Mouse (Mus musculus) megakaryocyte, embryonic 14.5 days (primary cell): ENCODE data around the gene Thg1l. TPM values are rescaled to one million over a fixed set of nuclear protein-coding genes. Genes with fewer than 3 reads are reported as not detected.

Experiments
- H3K27me3 ChIP-seq: replicated peaks from 2 replicates; pipeline ENCODE3; 2012; ENCODE audit warnings: inconsistent platforms
- H3K36me3 ChIP-seq: replicated peaks from 2 replicates; pipeline ENCODE3; 2012; ENCODE audit warnings: low read length, inconsistent platforms, mixed read lengths
- H3K4me1 ChIP-seq: 2 replicates; pipeline ENCODE4 v1.6.1; 2012; ENCODE audit warnings: inconsistent platforms
- H3K4me3 ChIP-seq: replicated peaks from 2 replicates; pipeline ENCODE3; 2012; ENCODE audit warnings: moderate library complexity, mild to moderate bottlenecking, inconsistent platforms
- H3K9me3 ChIP-seq: 2 replicates; pipeline ENCODE4 v1.6.1; 2012; ENCODE audit warnings: inconsistent platforms
- FLI1 ChIP-seq: IDR thresholded peaks from 2 replicates; pipeline ENCODE4 v1.6.1; 2012; ENCODE audit warnings: low read length, inconsistent platforms, mixed read lengths
- GATA1 ChIP-seq: IDR thresholded peaks from 3 replicates; pipeline ENCODE4 v1.6.1; 2012; ENCODE audit warnings: mixed read lengths, low read length, inconsistent platforms, borderline replicate concordance
- polyA plus RNA-seq: library from polyadenylated mRNA; stranded (reverse); fragments of >175 nt; gene quantifications from 2 replicates; pipeline ENCODE4 v1.2.3, GENCODE M21; 2012; ENCODE audit warnings: low replicate concordance; ENCODE audit not compliant: insufficient read depth

The Thg1l gene
- polyA plus RNA-seq, 1 experiment = 4.1 TPM

- no peak overlapping the region for H3K4me3 ChIP-seq
Measured at GRCm38 (mm10) chr11:45966896-45967295, 11.6 kb upstream of the Thg1l start.

GRCm38 (mm10) chr11:45960003-45960402 is 4.7 kb upstream of the Thg1l start:
- H3K36me3 ChIP-seq = no peaks in the 10 kb centered on the region
- peaks cover 6% of the 10 kb centered on the region for H3K27me3 ChIP-seq
- H3K9me3 ChIP-seq = peaks cover 10% of the 10 kb centered on the region
- TF ChIP-seq GATA1 (no peak), FLI1 (no peak)
- H3K4me3 ChIP-seq = no peak overlapping the region
- peaks cover 6% of the 10 kb centered on the region; the same call in 1 of the 2 replicates for H3K4me1 ChIP-seq

More at GRCm38 (mm10) chr11:45966896-45967295, 11.6 kb upstream of the Thg1l start:
- Histone ChIP-seq H3K27me3 (peaks cover 12% of the 10 kb centered on the region), H3K4me1 (no peaks in the 10 kb centered on the region), H3K36me3 (no peaks in the 10 kb centered on the region), H3K9me3 (peaks cover 10% of the 10 kb centered on the region)
- TF ChIP-seq FLI1 = no peak
- no peak for TF ChIP-seq GATA1

GRCm38 (mm10) chr11:45959598-45959997 is 4.3 kb upstream of the Thg1l start:
- TF ChIP-seq FLI1 (no peak), GATA1 (no peak)

GRCm38 (mm10) chr11:45947491-45947890 is 7.8 kb downstream of the Thg1l start:
- TF ChIP-seq GATA1 (no peak), FLI1 (no peak)
- peaks cover 48% of the 10 kb centered on the region for H3K36me3 ChIP-seq
- H3K4me1 ChIP-seq = peaks cover 27% of the 10 kb centered on the region

More at GRCm38 (mm10) chr11:45959598-45959997, 4.3 kb upstream of the Thg1l start:
- peaks cover 8% of the 10 kb centered on the region; the same call in 1 of the 2 replicates for H3K4me1 ChIP-seq
- H3K36me3 ChIP-seq = no peaks in the 10 kb centered on the region
- no peak overlapping the region for H3K4me3 ChIP-seq
- peaks cover 6% of the 10 kb centered on the region for H3K27me3 ChIP-seq
- peaks cover 10% of the 10 kb centered on the region for H3K9me3 ChIP-seq

GRCm38 (mm10) chr11:45946796-45947195 is 8.5 kb downstream of the Thg1l start:
- peaks cover 44% of the 10 kb centered on the region for H3K36me3 ChIP-seq
- no peak overlapping the region for H3K4me3 ChIP-seq
- H3K27me3 ChIP-seq = no peaks in the 10 kb centered on the region
- TF ChIP-seq GATA1 (no peak), FLI1 (no peak)
- peaks cover 32% of the 10 kb centered on the region for H3K4me1 ChIP-seq
- no peaks in the 10 kb centered on the region for H3K9me3 ChIP-seq

More at GRCm38 (mm10) chr11:45947491-45947890, 7.8 kb downstream of the Thg1l start:
- Histone ChIP-seq H3K4me3 (no peak overlapping the region), H3K9me3 (no peaks in the 10 kb centered on the region), H3K27me3 (no peaks in the 10 kb centered on the region)

GRCm38 (mm10) chr11:45944643-45945156 is 10.6 kb downstream of the Thg1l start, which contains the start of gene Lsm11:
Gene Lsm11 (minus strand): TSS chr11:45944935.
- Histone ChIP-seq H3K9me3 (no peaks in the 10 kb centered on the region), H3K36me3 (peaks cover 43% of the 10 kb centered on the region)
- no peak for TF ChIP-seq GATA1
- no peak for TF ChIP-seq FLI1

GRCm38 (mm10) chr11:45943891-45944642 is 11.2 kb downstream of the Thg1l start:
- peaks cover 42% of the 10 kb centered on the region for H3K36me3 ChIP-seq
- peaks cover 41% of the 10 kb centered on the region for H3K4me1 ChIP-seq
- no peaks in the 10 kb centered on the region for H3K27me3 ChIP-seq
- no peaks in the 10 kb centered on the region for H3K9me3 ChIP-seq
- H3K4me3 ChIP-seq = peak overlapping the region; percentile 99
- TF ChIP-seq FLI1 (no peak), GATA1 (no peak)

More at GRCm38 (mm10) chr11:45944643-45945156, 10.6 kb downstream of the Thg1l start, which contains the start of gene Lsm11:
- peaks cover 37% of the 10 kb centered on the region for H3K4me1 ChIP-seq
- peak within 1 kb of the TSS; percentile 99 for H3K4me3 ChIP-seq
- H3K27me3 ChIP-seq = no peaks in the 10 kb centered on the region

GRCm38 (mm10) chr11:45943108-45943705 is 12.1 kb downstream of the Thg1l start:
- Histone ChIP-seq H3K4me1 (peaks cover 46% of the 10 kb centered on the region), H3K27me3 (no peaks in the 10 kb centered on the region), H3K36me3 (peaks cover 35% of the 10 kb centered on the region), H3K9me3 (no peaks in the 10 kb centered on the region), H3K4me3 (peak overlapping the region; percentile 99)
- TF ChIP-seq FLI1 = no peak
- TF ChIP-seq GATA1 = no peak

GRCm38 (mm10) chr11:45942281-45942680 is 13.0 kb downstream of the Thg1l start:
- Histone ChIP-seq H3K36me3 (peaks cover 33% of the 10 kb centered on the region), H3K27me3 (no peaks in the 10 kb centered on the region), H3K9me3 (no peaks in the 10 kb centered on the region), H3K4me3 (no peak overlapping the region), H3K4me1 (peaks cover 46% of the 10 kb centered on the region)
- TF ChIP-seq FLI1 (no peak), GATA1 (no peak)
